ENCODE assay signal across 15 mouse cellular contexts in the genomic region with DNA sequence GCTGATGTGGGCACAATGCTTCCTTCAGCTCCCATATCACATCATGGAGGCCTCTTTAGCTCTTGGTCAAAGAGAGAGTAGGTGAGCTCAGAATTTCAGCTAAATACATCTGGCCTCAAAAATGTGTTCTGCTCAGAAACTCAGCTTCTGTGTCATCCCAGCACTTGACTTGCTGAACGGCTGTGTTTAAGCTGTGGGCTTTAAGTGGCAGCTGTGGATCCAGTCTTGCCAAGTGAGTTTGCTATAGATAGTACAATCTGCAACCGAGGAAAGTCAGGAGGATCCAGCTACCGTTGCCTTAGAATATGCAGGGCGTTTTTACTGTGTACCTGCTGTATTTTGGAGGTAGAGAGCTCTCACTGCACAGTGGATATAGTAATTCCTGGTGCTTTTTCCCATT. TPM values are rescaled to one million over a fixed set of nuclear protein-coding genes. Genes with fewer than 3 reads are reported as not detected.
DNase-seq lines count a peak whose midpoint lies in the region; ATAC-seq and TF ChIP-seq lines count a peak whose summit lies in the region.
"Had no signal": no experiment of that assay in that cellular context is flagged by ENCODE, and none has a peak within 500 bp of the region (broad histone marks: within the 10 kb centered on the region; RNA-seq: fewer than 3 reads in every experiment).

No protein-coding gene starts in this region.

- no peaks in the 10 kb centered on the region for H3K27me3 ChIP-seq in heart, embryonic 13.5 days (replicated peaks)
- H3K27me3 ChIP-seq: neural tube, embryonic 15.5 days had no signal

- peak overlapping the region; percentile 25; the same call in 1 of the 2 replicates for H3K27ac ChIP-seq in heart, embryonic 13.5 days (replicated peaks)
- peak overlapping the region; percentile 64 for H3K27ac ChIP-seq in left cerebral cortex, adult 2 months
- H3K27ac ChIP-seq: heart, embryonic 10.5 days; neural tube, embryonic 15.5 days had no signal

- DNase-seq in heart, postnatal 14 days = no peak
- no peak for DNase-seq in left cerebral cortex, adult 2 months (ENCODE audit: extremely low spot score in 1 of 2, low spot score in 2 of 2)
- DNase-seq in left cerebral cortex, postnatal 4 days = no peak
- peak; percentile 88 for DNase-seq in brain, adult 2 months (ENCODE audit: low read depth, low spot score)
- peak; percentile 40 to 90 for DNase-seq in left cerebral cortex, postnatal 25 days (ENCODE audit: low spot score in 2 of 2)
- no peak for DNase-seq in embryo, embryonic 9.5 days (ENCODE audit: extremely low spot score)
- DNase-seq: cerebellum, adult 11 months; retina, postnatal 1 day; thymus, adult 2 months had no signal

- ATAC-seq in heart, embryonic 13.5 days (ENCODE audit: extremely low read depth, insufficient number of reproducible peaks, low FRiP score, low TSS enrichment) = no peak
- ATAC-seq: activated CD4-positive, CD25-positive, alpha-beta regulatory T cell, adult 4 months; CD4-positive, CD25-positive, alpha-beta regulatory T cell, adult 4 months; hindbrain, embryonic 16.5 days had no signal

- no peak overlapping the region for H3K4me2 ChIP-seq in heart, embryonic 13.5 days
- H3K4me2 ChIP-seq: neural tube, embryonic 15.5 days had no signal

- intact Hi-C loops in heart, postnatal 14 days (cut with DNase I) = no loop called here
- intact Hi-C loops in left cerebral cortex, adult 2 months (cut with DNase I) = no loop called here
- intact Hi-C loops in left cerebral cortex, postnatal 4 days (cut with DNase I) = no loop called here
- intact Hi-C loops in left cerebral cortex, postnatal 25 days (cut with DNase I) = no loop called here

- no peaks in the 10 kb centered on the region for H3K9me3 ChIP-seq in heart, embryonic 13.5 days
- H3K9me3 ChIP-seq: heart, embryonic 10.5 days; neural tube, embryonic 15.5 days had no signal

- H3K9ac ChIP-seq in heart, embryonic 13.5 days = peak overlapping the region; percentile 44; the same call in 1 of the 2 replicates
- H3K9ac ChIP-seq: neural tube, embryonic 15.5 days had no signal

- no peak for TF ChIP-seq CTCF in left cerebral cortex, adult 2 months (IDR thresholded peaks at IDR 0.05)

- WGBS in heart, embryonic 13.5 days = 56% methylated on average over 4 of the region's 4 CpGs

- H3K4me3 ChIP-seq in heart, embryonic 13.5 days = no peak overlapping the region
- no peak overlapping the region for H3K4me3 ChIP-seq in left cerebral cortex, adult 2 months
- H3K4me3 ChIP-seq: heart, embryonic 10.5 days; neural tube, embryonic 15.5 days had no signal

- H3K36me3 ChIP-seq in heart, embryonic 13.5 days = peaks cover 100% of the 10 kb centered on the region

- H3K4me1 ChIP-seq in heart, embryonic 13.5 days = peaks cover 23% of the 10 kb centered on the region

RNA-seq across cellular contexts. Expression of a gene that starts 13.7 kb away (rescaled TPM):
- 22.7 and 24.4 TPM in 2 replicates for polyA plus RNA-seq in heart, embryonic 13.5 days (2015; fragmentation: Nextera tagmentation; extraction: Ambion mirVana)
- total RNA-seq in heart, postnatal 14 days (2021) = 10 to 100 TPM; 26.6 to 30.4 TPM
- total RNA-seq in left cerebral cortex, adult 2 months (2021) = 10 to 100 TPM; 41.5 to 46.9 TPM
- total RNA-seq in left cerebral cortex, postnatal 4 days (2021) = 10 to 100 TPM; 62.5 to 62.9 TPM
- 10 to 100 TPM; 40.6 to 40.9 TPM for total RNA-seq in left cerebral cortex, postnatal 25 days (2021)

RNA-seq across cellular contexts. Expression of a gene that starts 27.8 kb away (rescaled TPM):
- 19.0 and 25.9 TPM in 2 replicates for polyA plus RNA-seq in heart, embryonic 13.5 days (2015; fragmentation: Nextera tagmentation; extraction: Ambion mirVana)
- total RNA-seq in heart, postnatal 14 days (2021) = 10 to 100 TPM; 34.0 to 39.8 TPM
- total RNA-seq in left cerebral cortex, adult 2 months (2021) = 10 to 100 TPM; 28.1 to 31.5 TPM
- 10 to 100 TPM; 22.9 to 23.4 TPM for total RNA-seq in left cerebral cortex, postnatal 4 days (2021)
- total RNA-seq in left cerebral cortex, postnatal 25 days (2021) = 10 to 100 TPM; 26.3 to 29.1 TPM

RNA-seq across cellular contexts. Expression of a gene that starts 36.2 kb away (rescaled TPM):
- 159 and 171 TPM in 2 replicates for polyA plus RNA-seq in heart, embryonic 13.5 days (2015; fragmentation: Nextera tagmentation; extraction: Ambion mirVana)
- total RNA-seq in heart, postnatal 14 days (2021) = 10 to 100 TPM; 58.5 to 63.1 TPM
- 10 to 100 TPM; 79.5 to 92.1 TPM for total RNA-seq in left cerebral cortex, adult 2 months (2021)
- total RNA-seq in left cerebral cortex, postnatal 4 days (2021) = 10 to 100 TPM; 86.1 to 96.8 TPM
- 10 to 100 TPM; 86.8 to 97.5 TPM for total RNA-seq in left cerebral cortex, postnatal 25 days (2021)

Comparison
In these comparisons a context has a peak if more than half of its experiments do, and no peak if none do; other contexts are left out.
1. DNase-seq: peak in brain, adult 2 months (single experiment) and left cerebral cortex, postnatal 25 days (2 of 2); none in heart, postnatal 14 days (0 of 2), left cerebral cortex, adult 2 months (0 of 2), left cerebral cortex, postnatal 4 days (single experiment) and embryo, embryonic 9.5 days (single experiment).